Mouse (Mus musculus) gastrocnemius, postnatal 4 days (tissue): ENCODE data around the gene Tspoap1. TPM values are rescaled to one million over a fixed set of nuclear protein-coding genes. Genes with fewer than 3 reads are reported as not detected.

Experiments
- DNase-seq, 2 experiments: peaks; one replicate each; pipeline ENCODE4 v3.0.0; 2021 to 2022; ENCODE audit warnings: low spot score in 2 of 2, mixed read lengths in 2 of 2
- total RNA-seq, 2 experiments: library from RNA; stranded (reverse); gene quantifications; 2 replicates each; pipeline ENCODE4 v1.2.3; 2021

The Tspoap1 gene
- total RNA-seq, 2 experiments from 2014 or later: 0.18 to 0.39 TPM

DNA sequence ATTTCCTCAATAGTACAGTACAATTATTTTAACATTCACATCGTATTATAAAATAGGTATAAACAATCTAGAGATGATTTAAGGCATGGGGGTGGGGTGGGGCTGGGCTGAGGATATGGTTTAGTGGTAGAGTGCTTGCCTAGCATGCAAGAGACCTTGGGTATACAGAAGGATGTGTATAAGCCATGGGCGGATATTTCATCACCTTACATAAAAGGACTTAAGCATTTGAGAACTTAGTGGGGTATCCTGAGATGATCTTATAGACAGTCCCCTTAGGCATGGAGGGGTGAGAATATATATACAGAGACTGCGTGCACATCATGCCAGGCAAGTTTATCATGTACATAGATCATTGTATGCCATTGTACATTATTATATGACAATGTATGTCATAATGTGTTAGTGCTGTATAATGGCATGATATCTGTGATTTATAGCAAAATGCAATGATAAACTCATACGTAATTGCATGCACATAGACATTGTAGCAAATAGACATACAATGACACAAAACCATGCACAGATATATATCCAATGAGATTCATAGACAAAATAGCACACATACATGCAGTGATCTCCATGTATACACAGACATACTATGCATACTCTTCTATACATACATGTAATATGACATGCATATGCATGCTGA, 1.3 kb upstream of the Tspoap1 start:
- DNase-seq: no peak

DNA sequence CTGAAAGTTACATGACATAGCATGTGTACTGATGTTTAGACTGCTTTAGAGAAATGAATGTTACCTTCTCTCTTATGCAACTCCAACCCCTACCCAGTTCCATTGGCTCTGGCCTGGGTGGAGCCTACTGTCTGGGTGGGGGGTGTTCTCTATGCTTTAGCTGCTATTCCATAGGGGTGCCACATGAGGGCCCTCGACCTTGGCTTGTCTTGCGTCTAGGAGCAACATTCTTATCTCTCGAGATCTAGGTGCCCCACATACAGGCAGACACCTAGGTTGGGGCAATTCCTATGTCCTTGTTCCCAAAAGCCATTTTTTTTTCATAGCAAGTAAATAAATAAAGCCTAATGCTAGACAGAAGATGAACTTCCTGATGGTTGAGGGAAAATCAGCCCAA, 734 bp upstream of the Tspoap1 start:
- no peak for DNase-seq

- no peak for DNase-seq
These were observed 910 bp downstream of the Tspoap1 start for GRCm38 (mm10) chr11:87761181-87761721.

GRCm38 (mm10) chr11:87761806-87762701, 1.7 kb downstream of the Tspoap1 start:
- DNase-seq: no peak

DNA sequence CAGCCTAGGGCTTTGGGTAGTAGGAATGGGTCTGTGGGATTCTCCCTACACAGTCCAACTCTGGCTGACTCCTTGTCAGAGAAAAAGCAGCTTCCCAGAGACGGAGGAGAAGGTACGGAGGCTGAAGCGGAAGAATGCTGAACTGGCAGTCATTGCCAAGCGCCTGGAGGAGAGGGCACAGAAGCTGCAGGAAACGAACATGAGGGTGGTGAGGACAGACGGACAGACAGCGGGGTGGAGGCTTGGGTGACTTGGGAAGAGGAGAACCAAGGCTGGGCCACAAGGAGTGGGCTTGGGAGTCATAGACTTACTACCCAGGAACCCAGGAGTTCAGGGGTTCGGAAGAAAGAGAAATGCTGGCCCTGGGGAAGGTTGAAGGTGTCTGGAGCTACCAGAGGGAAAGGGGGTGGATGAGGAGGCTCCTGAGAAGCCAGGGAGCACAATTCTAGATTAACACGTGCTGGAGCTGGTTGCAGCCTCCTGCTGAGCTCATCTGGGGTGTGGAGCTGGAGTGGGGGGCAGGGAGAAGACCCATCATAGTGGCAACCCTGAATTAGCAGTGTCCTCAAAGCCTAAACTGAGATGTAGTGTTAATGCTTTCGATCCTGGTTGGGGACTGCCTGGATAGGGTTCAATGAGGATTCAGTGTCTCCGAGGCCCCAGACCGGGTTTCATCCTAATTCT, 2.5 kb downstream of the Tspoap1 start:
- DNase-seq: no peak

- DNase-seq: no peak
These were observed 3.2 kb downstream of the Tspoap1 start for GRCm38 (mm10) chr11:87763511-87763987.

DNA sequence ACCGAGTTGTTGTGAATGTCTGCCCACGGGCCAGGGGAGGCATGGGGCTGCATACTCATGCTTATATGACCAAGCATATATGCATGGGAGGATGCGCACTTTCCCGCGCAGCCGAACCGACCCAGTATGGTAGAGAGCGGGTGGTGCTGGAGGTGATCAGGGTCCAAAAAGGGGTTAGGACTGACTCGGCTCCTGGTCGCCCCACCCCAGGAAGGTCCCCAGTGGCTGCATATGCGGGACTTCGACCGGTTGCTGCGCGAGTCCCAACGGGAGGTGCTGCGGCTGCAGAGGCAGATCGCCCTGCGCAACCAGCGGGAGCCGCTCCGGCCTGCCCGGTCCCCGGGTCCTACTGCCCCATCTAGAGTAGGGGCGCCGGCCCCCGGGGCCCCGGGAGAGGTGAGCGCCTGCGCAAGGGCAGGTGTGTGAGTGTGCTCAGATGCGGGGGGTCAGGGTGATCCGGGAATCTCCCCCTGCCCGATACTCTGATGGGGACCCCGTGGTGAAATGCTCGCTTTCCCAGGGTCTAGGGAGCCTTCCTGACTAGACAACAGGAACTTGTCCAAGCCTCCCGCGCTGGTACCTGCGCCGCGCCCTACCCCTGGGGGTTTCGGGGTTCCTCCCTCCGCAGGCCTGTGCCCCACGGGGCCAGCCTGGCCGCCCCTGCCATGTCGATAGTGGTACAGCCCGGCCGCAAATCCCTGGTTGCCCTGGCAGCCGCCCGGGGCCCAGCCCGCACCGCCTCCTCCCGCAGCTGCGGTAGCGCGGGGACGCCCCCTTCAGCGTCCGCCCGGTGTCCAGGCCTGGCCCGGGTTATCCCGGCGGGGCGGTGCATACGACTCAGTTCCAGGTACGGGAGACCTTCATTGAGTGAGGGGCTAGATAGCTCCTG, 3.9 kb downstream of the Tspoap1 start:
- DNase-seq: no peak

DNA sequence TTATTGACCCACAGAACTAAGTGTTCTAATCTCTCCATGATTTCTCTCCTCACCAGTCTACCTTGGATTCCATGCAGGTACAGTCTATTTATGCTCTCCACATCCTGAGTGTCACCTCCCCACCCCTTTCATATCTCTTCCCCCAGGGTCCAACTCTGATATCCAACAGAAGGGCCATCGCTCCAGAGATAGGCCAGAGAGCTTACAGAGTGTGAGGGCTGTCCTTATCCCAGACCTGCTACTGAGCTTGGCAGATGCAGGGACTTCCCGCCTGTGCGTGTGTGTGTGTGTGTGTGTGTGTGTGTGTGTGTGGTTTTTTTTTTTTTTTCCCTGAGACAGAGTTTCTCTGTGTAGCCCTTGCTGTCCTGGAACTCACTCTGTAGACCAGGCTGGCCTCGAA, 8.4 kb downstream of the Tspoap1 start:
- no peak for DNase-seq

DNA sequence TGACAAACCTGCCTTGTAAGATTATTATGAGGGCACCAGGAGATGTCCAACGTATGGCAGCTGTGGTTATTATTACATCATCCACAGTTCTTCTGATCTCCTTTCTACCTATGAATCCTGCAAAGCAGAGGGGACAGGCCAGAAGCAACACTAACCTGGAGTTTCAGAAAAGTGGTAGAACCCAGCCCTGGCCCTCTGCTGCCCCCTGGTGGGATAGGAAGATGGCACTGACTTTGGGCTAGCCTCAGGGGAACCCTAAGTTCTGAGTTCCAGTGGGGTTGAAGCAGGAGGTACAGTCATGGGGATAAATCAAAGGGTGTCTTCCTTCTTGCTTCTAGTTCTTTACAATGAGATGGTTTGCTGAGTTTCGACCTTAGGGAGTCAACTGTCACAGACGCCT, 10.6 kb downstream of the Tspoap1 start:
- DNase-seq: peak in 1 of 2 experiments; percentile 60

- DNase-seq: no peak
These were observed 12.0 kb downstream of the Tspoap1 start for GRCm38 (mm10) chr11:87772354-87772753.

- peak in 1 of 2 experiments; percentile 36 for DNase-seq
These were observed 17.9 kb downstream of the Tspoap1 start for GRCm38 (mm10) chr11:87778100-87778765.

- DNase-seq: no peak
These were observed 18.6 kb downstream of the Tspoap1 start for GRCm38 (mm10) chr11:87778915-87779314.

DNA sequence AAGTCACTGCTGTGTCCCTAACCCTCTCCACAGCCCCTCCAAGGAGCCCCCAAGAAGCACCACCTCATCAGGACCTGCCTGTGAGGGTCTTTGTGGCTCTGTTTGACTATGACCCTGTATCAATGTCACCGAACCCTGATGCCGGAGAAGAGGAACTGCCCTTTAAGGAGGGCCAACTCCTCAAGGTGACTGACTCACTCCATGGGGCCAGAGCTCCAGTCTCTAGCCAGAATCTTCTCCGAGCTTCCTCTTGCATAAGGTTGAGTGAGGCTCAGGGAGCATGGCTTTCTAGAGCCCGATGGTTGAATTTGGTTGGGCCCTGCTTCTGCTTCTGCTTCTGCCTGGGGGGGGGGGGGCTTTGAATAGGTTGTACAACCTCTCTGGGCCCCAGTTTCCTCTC, 19.1 kb downstream of the Tspoap1 start:
- no peak for DNase-seq

- no peak for DNase-seq
These were observed 19.8 kb downstream of the Tspoap1 start for GRCm38 (mm10) chr11:87780130-87780529.

DNA sequence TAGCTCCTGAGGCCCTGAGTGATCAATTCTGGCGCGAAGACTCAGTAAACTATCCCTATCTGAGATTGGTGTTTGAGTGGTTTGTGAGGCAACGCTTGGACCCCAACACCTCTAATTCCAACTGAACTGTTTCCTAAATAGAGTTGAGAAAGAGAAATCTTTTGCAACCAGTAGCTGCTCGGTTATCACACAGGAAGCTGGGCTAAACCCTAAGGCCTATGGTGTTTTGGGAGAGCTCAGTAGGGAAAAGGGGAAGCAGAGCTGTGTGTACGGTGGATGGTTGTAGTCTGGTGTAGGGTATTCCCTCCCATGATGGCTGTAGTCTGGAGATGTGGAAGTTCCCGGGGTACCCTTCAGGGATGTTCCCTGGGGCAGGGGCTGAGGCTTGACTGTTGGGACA, 29.7 kb downstream of the Tspoap1 start:
- DNase-seq: no peak

- DNase-seq: no peak
These were observed 33.1 kb downstream of the Tspoap1 start, which contains the start of gene Mpo for GRCm38 (mm10) chr11:87793460-87793859. Gene Mpo, plus strand, starts transcription at chr11:87793581.

GRCm38 (mm10) chr11:87801711-87802275, 41.5 kb downstream of the Tspoap1 start:
- no peak for DNase-seq

DNA sequence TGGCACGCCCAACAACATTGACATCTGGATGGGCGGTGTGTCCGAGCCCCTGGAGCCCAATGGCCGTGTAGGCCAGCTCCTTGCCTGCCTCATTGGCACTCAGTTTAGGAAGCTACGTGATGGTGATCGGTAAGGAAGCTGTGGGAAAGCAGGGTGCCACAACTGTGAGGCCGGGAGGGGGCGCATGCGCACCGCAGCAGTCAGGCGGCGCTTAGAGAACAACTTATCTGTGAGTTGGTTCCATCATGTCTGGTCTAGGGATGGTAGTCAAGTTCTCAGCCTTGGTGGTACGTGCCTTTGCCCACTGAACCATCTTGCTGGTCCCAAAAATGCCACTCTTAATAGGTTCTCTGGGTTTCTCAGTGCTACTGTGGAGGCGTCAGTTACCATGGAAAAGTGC, 42.3 kb downstream of the Tspoap1 start:
- DNase-seq: no peak

DNA sequence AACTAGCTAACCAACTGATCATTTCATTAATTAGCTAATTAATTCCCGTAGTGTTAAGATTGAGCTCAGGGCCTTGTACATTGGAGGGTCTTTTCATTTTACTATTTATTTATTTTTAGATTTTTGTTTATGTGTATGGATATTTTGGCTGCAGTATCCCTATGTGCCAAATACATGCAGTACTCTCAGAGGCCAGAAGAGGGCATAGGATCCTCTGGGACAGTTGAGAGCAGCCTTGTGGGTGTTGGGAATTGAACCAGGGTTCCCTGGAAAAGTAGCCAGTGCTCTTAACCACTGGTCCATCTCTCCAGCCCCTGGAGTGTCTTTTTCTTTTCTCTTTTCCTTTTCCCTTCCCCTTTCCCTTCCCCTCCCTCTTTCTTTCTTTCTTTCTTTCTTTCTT, 45.1 kb downstream of the Tspoap1 start:
- no peak for DNase-seq

DNA sequence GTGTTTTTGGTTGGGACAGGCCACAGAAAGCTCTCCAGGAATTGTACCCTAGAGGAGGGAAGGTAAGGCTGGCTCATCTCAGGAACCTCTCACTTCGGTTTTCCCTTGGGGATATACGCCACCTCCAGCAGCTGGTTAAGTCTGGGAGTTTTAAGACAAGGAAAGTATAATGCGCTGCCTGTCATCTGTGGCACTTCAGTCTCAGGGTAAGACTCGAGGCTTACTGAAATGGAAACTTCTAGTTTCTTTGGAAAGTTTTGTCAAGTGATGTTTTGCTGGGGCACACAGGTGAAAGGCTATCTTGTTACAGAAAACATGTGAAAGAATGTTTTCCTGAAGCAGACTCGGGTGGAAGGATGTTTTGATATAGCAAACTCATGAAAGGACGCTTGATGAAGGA, 47.1 kb downstream of the Tspoap1 start:
- no peak for DNase-seq
